Mouse (Mus musculus) lung, postnatal 10 days (tissue): Measurements from ENCODE around the gene Ctdsp1.
"Not testable (repeated sequence)": the region's sequence is repeated elsewhere in the genome, so short reads cannot be mapped to it uniquely, and the experiment has no call there.

ENCODE experiments used
- DNase-seq: peaks from one replicate; pipeline ENCODE4 v3.0.0; 2021

The Ctdsp1 gene

DNA sequence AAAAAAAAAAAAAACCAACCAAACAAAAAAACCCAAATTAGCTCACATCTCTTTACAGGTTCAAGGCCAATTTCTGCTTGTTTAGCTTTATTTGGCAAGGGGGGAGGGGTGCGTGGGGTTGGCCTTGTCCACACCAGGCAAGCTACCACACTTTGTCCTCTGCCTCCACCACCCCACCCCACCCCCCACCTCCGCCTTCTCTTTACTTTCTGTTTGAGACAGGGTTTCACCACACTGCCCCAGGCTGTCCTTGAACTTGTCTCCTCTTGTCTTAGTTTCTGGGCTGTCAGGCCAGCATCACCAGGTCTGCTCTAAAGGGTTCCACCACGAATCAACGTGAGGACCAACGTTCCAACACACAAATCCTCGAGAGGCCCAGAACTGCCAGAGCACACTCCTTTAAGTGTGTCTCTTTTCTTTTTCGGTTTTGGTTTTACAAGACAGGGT, 12.2 kb upstream of the Ctdsp1 start:
- no peak for DNase-seq

GRCm38 (mm10) chr1:74380484-74380883, 10.8 kb upstream of the Ctdsp1 start:
- no peak for DNase-seq

DNA sequence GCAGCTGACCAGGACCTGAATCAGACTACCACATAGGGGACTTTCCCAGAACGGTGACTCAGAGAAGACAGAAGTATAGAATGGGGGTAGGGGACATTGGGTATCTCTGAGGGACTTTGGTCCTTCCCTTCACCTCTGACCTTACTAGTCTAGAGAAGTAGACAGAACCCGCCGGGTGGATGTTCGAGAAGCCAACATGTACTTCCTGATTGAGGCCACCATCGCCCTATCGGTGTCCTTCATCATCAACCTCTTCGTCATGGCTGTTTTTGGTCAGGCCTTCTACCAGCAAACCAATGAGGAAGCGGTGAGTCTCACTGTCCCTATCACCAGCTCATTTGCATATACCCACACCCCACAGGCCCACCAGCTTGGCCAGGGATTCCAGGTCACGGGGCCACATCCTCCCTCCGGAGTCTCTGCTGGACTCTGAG, 9.7 kb upstream of the Ctdsp1 start:
- no peak for DNase-seq

DNA sequence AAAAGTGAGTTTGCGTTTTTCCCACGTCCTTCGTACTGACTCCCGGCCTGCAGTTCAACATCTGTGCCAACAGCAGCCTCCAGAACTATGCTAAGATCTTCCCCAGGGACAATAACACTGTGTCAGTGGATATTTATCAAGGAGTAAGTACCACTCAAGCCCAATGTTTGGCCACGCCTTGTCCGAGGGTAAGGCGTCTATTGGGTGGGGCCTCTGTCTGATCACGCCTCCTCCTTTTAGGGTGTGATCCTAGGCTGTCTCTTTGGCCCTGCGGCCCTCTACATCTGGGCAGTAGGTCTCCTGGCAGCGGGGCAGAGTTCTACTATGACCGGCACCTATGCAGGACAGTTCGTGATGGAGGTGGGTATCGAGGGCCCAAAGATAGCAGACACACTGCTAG, 7.9 kb upstream of the Ctdsp1 start:
- DNase-seq, result no peak

DNA sequence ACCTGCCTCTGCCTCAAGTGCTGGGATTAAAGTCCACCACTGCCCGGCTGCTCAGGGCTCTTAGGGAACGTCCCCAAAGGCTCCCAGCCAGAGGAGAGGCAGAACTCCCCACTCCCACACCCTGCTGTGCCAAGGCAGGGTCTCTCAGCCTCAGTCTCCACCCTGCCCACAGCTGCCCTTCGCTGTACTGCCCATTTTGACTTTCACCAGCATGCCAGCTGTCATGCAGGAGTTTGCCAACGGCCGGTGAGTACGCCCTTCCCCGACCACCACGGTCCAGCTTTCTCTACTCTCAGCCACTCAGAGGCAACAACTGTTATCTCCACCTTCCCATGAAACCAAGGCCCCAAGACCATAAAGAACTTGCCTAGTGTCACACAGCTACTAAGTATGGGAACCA, 6.8 kb upstream of the Ctdsp1 start:
- DNase-seq, result no peak

- DNase-seq, result no peak
Observed at GRCm38 (mm10) chr1:74385064-74385463, 6.2 kb upstream of the Ctdsp1 start.

- no peak for DNase-seq
Observed at GRCm38 (mm10) chr1:74385531-74385930, 5.8 kb upstream of the Ctdsp1 start.

DNA sequence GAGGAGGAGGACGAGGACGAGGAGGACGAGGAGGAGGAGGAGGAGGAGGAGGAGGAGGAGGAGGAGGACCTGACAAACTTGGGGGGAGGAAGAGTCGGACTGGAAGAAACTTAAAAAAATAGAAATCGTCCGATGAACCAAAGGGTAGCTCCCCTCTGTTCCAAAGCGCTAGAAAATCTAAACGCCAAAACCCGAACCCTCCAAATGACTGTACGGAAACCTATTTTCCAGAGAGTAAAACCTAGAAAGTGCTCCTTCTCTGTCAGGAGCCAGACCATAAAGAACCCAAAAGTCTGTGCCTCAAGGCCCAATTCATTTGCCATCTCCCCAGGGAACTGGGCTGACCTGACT, 5.0 kb upstream of the Ctdsp1 start:
- DNase-seq, result no peak

- peak; percentile 97 for DNase-seq
Observed at GRCm38 (mm10) chr1:74386714-74387385, 4.5 kb upstream of the Ctdsp1 start.

DNA sequence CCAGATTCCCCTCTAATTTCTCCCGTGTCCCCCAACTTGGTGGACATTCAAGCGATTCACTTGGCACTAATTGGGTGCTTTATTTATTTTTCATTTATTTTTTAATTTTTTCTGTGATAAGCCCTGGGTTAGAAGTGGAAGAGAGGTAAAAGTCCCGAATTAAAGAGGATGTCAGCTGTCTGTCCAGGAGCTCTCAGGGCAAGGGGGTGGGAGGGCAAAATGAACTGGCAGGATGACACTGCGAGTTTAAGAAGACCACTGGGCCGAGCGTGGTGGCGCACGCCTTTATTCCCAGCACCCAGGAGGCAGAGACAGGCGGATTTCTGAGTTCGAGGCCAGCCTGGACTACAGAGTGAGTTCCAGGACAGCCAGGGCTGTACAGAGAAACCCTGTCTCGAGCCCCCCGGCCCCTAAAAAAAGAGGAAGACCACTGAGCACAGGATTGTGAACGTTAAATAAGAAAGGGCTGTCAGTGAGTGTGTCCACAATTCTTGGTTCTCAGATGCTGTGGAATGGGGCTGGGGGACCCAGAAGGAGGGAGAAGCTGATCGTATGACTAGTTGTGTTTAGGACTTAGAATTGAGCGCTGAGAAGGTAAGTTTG, 3.8 kb upstream of the Ctdsp1 start:
- DNase-seq, result no peak

DNA sequence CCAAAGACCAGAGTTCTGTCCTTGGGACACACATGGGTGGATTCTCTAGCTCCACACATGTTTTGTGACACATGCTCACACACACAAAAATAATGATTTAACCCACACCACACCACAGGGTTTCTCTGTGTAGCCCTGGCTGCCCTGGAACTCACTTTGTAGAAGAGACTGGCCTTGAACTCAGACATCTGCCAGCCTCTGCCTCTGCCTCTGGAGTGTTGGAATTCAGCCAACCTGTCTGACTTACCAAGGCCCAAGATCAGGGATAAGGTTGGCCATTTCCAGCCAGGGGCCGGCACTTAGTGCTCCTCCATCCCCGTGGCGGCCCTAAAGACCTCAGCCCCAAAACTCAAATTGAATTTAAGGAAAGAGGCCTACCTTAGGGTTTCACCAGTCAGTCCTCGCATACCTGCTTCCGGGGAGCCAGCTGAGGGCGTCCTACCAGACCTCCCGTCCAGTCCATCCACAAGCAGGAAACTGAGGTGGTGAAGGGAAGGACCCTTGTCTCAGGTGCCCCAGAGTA, 2.9 kb upstream of the Ctdsp1 start:
- DNase-seq, result no peak

DNA sequence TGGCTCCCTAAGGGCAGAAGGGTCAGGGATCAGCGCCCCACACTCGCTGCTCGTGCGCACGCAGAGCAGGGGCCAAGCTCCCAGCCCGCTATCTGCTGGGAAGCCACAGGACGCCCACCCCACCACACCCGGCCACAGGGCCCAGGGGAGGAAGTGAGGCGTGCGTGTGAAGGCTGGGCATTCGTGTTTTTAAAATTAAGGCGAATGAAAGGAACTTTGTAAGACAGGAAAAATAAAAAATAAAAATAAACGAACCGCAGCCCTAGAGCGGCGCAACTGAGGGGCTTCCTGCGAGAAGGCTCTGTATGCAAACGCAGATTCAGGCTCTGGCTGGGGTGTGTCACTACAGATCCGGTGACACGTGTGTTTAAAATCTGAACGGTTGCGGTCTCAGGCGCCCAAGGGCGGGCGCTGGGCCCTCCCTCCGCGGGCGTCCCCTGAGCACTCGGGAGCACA, 1.4 kb upstream of the Ctdsp1 start:
- peak; percentile 53 for DNase-seq

DNA sequence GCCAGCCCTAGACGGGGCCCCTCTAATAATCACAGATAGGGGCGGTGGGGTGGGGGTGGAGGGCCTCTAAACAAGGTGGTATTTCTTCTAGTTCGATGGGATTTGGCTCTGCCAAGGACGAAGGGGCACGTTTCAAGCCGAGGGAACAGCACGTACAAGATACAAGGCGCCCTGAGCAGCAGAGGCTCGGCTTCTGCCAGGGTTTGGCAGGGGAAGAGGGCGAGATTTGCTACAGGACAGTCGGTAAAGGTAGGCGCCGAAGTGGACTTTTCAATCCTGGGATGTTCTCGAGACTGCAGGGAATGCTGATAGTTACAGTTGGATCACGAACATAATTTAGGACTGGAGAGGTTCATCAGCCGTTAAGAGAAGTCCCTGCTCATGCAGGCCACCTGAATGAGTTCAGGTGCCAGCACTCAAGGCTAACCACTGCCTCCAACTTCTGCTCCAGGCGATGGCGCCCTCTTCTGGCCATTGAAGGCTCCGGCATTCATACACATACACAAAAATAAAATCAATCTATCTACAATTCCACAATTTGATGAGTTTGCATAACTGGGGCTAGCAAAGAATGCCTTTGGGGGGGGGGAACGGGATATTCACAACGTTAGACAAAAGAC, 912 bp upstream of the Ctdsp1 start:
- peak; percentile 79 for DNase-seq

DNA sequence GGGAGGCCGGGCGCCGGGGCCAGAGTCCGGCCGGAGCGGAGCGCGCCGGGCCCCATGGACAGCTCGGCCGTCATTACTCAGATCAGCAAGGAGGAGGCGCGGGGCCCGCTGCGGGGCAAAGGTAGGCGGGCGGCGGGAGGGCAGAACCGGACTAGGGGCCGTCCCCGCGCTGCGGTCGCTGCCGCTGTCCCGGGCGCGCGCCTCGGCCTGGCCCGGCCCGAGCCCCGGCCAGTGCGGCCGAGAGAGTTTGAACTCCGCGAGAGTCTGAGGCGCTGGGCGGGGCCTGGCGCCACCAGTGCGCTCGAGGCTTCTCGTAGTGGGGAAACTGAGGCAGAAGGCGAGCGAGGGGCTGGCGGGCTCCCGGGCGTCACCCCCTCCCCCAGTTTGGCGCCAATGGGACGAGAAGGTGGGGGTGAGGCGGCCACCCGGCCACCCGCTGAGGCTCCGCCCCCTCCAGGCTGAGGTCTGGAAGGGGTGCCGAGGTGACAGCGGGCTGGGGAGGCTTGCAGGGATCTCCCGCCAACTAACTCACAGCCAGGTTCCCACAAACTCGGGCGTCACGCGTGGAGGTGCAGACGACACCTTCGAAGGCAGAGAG, 634 bp downstream of the Ctdsp1 start:
- peak; percentile 87 for DNase-seq

GRCm38 (mm10) chr1:74392446-74392994, 1.2 kb downstream of the Ctdsp1 start:
- DNase-seq, result peak; percentile 60

GRCm38 (mm10) chr1:74393010-74393409, 1.7 kb downstream of the Ctdsp1 start:
- DNase-seq, result no peak

GRCm38 (mm10) chr1:74393697-74394096, 2.4 kb downstream of the Ctdsp1 start:
- DNase-seq, result no peak

- DNase-seq, result no peak
Observed at GRCm38 (mm10) chr1:74394311-74394710, 3.0 kb downstream of the Ctdsp1 start.

DNA sequence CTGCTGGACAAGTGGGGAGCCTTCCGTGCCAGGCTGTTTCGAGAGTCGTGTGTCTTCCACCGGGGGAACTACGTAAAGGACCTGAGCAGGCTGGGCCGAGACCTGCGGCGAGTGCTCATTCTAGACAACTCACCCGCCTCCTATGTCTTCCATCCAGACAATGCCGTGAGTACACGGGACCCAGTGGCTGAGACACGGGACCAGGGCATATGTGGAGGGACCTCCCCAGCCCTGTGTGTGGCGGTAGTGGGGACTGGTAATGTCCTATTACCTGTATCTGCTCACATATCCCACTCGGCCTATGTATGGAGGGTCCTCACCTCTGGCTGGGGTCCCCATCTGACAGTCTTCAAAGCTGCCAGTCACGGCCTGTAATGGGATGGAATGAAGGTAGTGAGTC, 3.5 kb downstream of the Ctdsp1 start:
- DNase-seq, result no peak

- no peak for DNase-seq
Observed at GRCm38 (mm10) chr1:74395290-74395689, 4.0 kb downstream of the Ctdsp1 start.

- not testable (repeated sequence) for DNase-seq
Observed at GRCm38 (mm10) chr1:74396456-74397222, 5.3 kb downstream of the Ctdsp1 start.

DNA sequence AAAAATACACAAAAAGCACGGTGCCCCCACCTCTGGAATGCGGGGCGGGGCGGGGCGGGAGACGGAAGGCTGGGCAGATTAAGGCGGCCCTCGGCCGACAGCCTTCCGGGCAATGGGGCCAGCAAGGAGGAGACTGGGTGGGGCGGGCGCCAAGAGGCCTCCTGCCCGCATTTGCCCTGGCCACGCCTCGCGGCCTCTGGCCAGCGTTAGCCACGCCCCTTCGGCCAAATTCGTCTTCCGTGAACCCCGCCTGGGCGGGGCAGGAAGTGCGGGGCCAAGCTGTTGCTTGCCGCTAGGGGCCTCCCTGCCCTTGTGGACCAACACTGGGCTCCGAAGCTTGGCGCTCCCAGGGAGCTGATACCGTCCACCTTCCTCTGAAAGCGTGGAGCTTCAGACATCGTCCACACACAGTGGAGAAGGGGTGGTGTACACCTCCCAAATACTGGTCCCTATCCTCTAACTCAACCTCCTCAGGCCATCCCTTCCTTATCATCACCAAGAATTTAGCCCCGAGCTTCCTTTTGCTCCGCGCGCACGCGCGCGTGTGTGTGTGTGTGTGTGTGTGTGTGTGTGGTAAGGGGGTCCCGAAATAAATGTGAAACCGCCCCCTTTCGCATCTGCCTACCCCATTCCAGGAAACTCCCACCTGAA, 6.1 kb downstream of the Ctdsp1 start:
- DNase-seq, result peak; percentile 100
